Mouse (Mus musculus) midbrain, embryonic 12.5 days (tissue): Measurements from ENCODE around the gene Cdh16. TPM values are rescaled to one million over a fixed set of nuclear protein-coding genes. Genes with fewer than 3 reads are reported as not detected.
"Not testable (repeated sequence)": the region's sequence is repeated elsewhere in the genome, so short reads cannot be mapped to it uniquely, and the experiment has no call there.

Experiments used
- ATAC-seq: fragments of 200-750 bp; cut with Nextera tagmentation; 2 replicates; pipeline ENCODE4 v1.8.0; 2017; ENCODE audit warnings: low read depth, moderate TSS enrichment, moderate library complexity; ENCODE audit not compliant: low FRiP score
- H3K27ac ChIP-seq: fragments of 300-500 bp; sonication (generic); replicated peaks from 2 replicates; pipeline ENCODE4 v1.5.1; 2016; ENCODE audit warnings: mild to moderate bottlenecking
- H3K27me3 ChIP-seq: fragments of 300-500 bp; sonication (generic); 2 replicates; pipeline ENCODE4 v1.6.1; 2016; ENCODE audit warnings: mild to moderate bottlenecking
- H3K36me3 ChIP-seq: fragments of 300-500 bp; sonication (generic); 2 replicates; pipeline ENCODE4 v1.6.1; 2016
- H3K4me1 ChIP-seq: fragments of 300-500 bp; sonication (generic); 2 replicates; pipeline ENCODE4 v1.6.1; 2016
- H3K4me2 ChIP-seq: fragments of 300-500 bp; sonication (generic); replicated peaks from 2 replicates; pipeline ENCODE4 v1.6.1; 2016; ENCODE audit warnings: mild to moderate bottlenecking, moderate library complexity
- H3K4me3 ChIP-seq: fragments of 300-500 bp; sonication (generic); 2 replicates; pipeline ENCODE4 v1.5.1; 2016; ENCODE audit warnings: mild to moderate bottlenecking
- H3K9ac ChIP-seq: fragments of 300-500 bp; sonication (generic); replicated peaks from 2 replicates; pipeline ENCODE4 v1.6.1; 2016; ENCODE audit warnings: mild to moderate bottlenecking, moderate library complexity
- H3K9me3 ChIP-seq: fragments of 300-500 bp; sonication (generic); 2 replicates; pipeline ENCODE4 v1.6.1; 2016; ENCODE audit warnings: mild to moderate bottlenecking
- WGBS: fragments of 180-500 bp; shearing (Covaris S2); methylation state at CpG from one replicate; pipeline ENCODE4 v1.1.7; 2016; 5-methylcytosine and 5-hydroxymethylcytosine counted together
- polyA plus RNA-seq: library from polyadenylated mRNA; unstranded; fragments of >200 nt; fragmentation: Nextera tagmentation; extraction: Ambion mirVana; gene quantifications from 2 replicates; pipeline ENCODE4 v1.2.1, GENCODE M21; 2016

The Cdh16 gene
- polyA plus RNA-seq, 1 experiment from 2014 or later = not detected

DNA sequence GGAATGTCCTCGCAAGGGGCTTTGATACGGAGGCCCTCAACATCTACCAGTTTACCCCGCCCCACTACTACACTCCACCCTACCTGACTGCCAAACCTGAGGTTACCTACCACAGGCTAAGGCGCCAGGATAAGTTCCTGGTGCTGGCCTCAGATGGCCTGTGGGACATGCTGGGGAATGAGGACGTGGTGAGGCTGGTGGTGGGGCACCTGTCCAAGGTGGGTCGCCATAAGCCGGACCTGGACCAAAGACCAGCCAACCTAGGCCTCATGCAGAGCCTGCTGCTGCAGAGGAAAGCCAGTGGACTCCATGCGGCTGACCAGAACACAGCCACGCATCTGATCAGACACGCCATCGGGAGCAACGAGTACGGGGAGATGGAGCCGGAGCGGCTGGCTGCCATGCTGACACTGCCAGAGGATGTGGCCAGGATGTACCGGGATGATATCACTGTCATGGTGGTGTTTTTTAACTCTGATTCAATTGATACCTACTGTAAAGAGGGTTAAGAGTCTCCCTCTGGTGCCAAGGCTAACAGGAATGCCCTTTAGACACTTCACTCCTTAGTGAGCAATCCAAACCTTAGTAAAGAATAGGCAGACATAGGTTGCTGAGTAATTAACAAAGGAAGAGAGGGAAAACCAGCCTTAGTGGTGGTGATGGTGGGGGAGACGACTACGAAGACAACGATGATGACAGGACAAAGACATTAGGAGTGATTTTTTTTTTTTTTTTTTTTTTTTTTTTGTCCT lies 29.4 kb downstream of the Cdh16 start:
- H3K27me3 ChIP-seq = no peaks in the 10 kb centered on the region

DNA sequence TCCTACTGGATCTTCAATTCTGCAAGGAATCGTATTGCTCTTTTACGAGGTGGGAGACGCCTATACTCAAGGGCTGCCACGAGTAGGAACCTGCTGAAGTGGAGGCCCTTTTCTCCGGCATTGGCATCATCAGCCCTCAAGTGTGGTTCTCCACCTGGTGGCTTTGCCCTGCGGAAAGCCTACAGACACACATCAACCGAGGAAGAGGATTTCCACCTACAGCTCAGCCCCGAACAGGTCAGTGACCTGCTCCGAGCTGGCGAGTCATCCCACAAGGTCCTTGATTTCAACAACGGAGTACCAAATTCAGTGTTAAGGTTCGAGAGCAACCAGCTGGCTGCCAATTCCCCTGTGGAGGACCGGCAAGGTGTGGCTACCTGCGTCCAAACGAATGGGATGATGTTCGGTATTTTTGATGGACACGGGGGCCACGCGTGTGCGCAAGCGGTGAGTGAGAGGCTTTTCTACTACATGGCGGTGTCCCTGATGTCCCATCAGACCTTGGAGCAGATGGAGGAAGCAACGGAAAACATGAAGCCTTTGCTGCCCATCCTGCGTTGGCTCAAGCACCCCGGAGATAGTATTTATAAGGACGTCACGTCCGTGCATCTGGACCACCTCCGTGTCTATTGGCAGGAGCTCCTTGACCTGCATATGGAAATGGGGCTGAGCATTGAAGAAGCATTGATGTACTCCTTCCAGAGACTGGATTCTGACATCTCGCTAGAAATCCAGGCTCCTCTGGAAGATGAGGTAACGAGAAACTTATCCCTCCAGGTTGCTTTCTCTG lies 30.5 kb downstream of the Cdh16 start:
- ATAC-seq = no peak
- Histone ChIP-seq H3K27ac (no peak overlapping the region), H3K9ac (no peak overlapping the region), H3K4me1 (peaks cover 11% of the 10 kb centered on the region; the same call in 1 of the 2 replicates), H3K9me3 (no peaks in the 10 kb centered on the region), H3K27me3 (no peaks in the 10 kb centered on the region), H3K4me3 (no peak overlapping the region), H3K4me2 (no peak overlapping the region), H3K36me3 (peaks cover 31% of the 10 kb centered on the region)
- 95% methylated on average over 31 of the region's 31 CpGs for WGBS

More for the DNA sequence above, 29.4 kb downstream of the Cdh16 start:
- no peak for ATAC-seq
- peaks cover 11% of the 10 kb centered on the region; the same call in 1 of the 2 replicates for H3K4me1 ChIP-seq
- WGBS = 92% methylated on average over 19 of the region's 19 CpGs
- no peak overlapping the region for H3K4me3 ChIP-seq
- no peak overlapping the region for H3K9ac ChIP-seq
- no peak overlapping the region for H3K27ac ChIP-seq
- no peak overlapping the region for H3K4me2 ChIP-seq
- peaks cover 31% of the 10 kb centered on the region for H3K36me3 ChIP-seq
- no peaks in the 10 kb centered on the region for H3K9me3 ChIP-seq

GRCm38 (mm10) chr8:104592566-104592965 lies 31.6 kb downstream of the Cdh16 start:
- no peak overlapping the region for H3K4me3 ChIP-seq
- H3K27me3 ChIP-seq = no peaks in the 10 kb centered on the region
- 62% methylated on average over 6 of the region's 6 CpGs for WGBS
- peaks cover 11% of the 10 kb centered on the region; the same call in 1 of the 2 replicates for H3K4me1 ChIP-seq
- no peaks in the 10 kb centered on the region for H3K9me3 ChIP-seq
- ATAC-seq = no peak
- H3K4me2 ChIP-seq = peak overlapping the region; percentile 86
- H3K27ac ChIP-seq = no peak overlapping the region
- H3K36me3 ChIP-seq = peaks cover 31% of the 10 kb centered on the region
- H3K9ac ChIP-seq = no peak overlapping the region

- no peaks in the 10 kb centered on the region for H3K9me3 ChIP-seq
- H3K4me2 ChIP-seq = peak overlapping the region; percentile 86
- peaks cover 11% of the 10 kb centered on the region; the same call in 1 of the 2 replicates for H3K4me1 ChIP-seq
- peaks cover 31% of the 10 kb centered on the region for H3K36me3 ChIP-seq
- ATAC-seq = no peak
- peak overlapping the region; percentile 80; the same call in 1 of the 2 replicates for H3K27ac ChIP-seq
- peak overlapping the region; percentile 76 for H3K4me3 ChIP-seq
- 3% methylated on average over 9 of the region's 9 CpGs for WGBS
- no peaks in the 10 kb centered on the region for H3K27me3 ChIP-seq
- peak overlapping the region; percentile 78 for H3K9ac ChIP-seq
Measured at GRCm38 (mm10) chr8:104591856-104592255, 32.3 kb downstream of the Cdh16 start.

GRCm38 (mm10) chr8:104591133-104591834 lies 32.9 kb downstream of the Cdh16 start, which contains the start of gene Pdp2:
Gene Pdp2 (plus strand): TSS chr8:104591451.
- under 1% methylated on average over 37 of the region's 44 CpGs for WGBS
- H3K9me3 ChIP-seq = no peaks in the 10 kb centered on the region
- H3K27ac ChIP-seq = peak within 1 kb of the TSS; percentile 80
- peaks cover 11% of the 10 kb centered on the region; the same call in 1 of the 2 replicates for H3K4me1 ChIP-seq
- peaks cover 26% of the 10 kb centered on the region for H3K36me3 ChIP-seq
- peak within 1 kb of the TSS; percentile 86 for H3K4me2 ChIP-seq
- peak; percentile 97 for ATAC-seq
- H3K9ac ChIP-seq = peak within 1 kb of the TSS; percentile 78
- peak within 1 kb of the TSS; percentile 76 for H3K4me3 ChIP-seq
- H3K27me3 ChIP-seq = no peaks in the 10 kb centered on the region

- ATAC-seq = no peak
- no peak overlapping the region for H3K4me3 ChIP-seq
- 90% methylated on average over 3 of the region's 3 CpGs for WGBS
Measured at GRCm38 (mm10) chr8:104590284-104590683, 33.9 kb downstream of the Cdh16 start.

GRCm38 (mm10) chr8:104584522-104584921 lies 39.7 kb downstream of the Cdh16 start:
- no peak overlapping the region for H3K4me2 ChIP-seq
- H3K9me3 ChIP-seq = no peaks in the 10 kb centered on the region; the same call in 1 of the 2 replicates
- no peak for ATAC-seq
- H3K27ac ChIP-seq = no peak overlapping the region
- WGBS = 42% methylated on average over 1 of the region's 1 CpGs
- no peaks in the 10 kb centered on the region for H3K27me3 ChIP-seq
- no peak overlapping the region for H3K4me3 ChIP-seq
- H3K9ac ChIP-seq = no peak overlapping the region
- H3K36me3 ChIP-seq = no peaks in the 10 kb centered on the region
- no peaks in the 10 kb centered on the region for H3K4me1 ChIP-seq

More at GRCm38 (mm10) chr8:104590284-104590683, 33.9 kb downstream of the Cdh16 start:
- no peak overlapping the region for H3K9ac ChIP-seq
- peaks cover 18% of the 10 kb centered on the region for H3K36me3 ChIP-seq
- no peaks in the 10 kb centered on the region for H3K27me3 ChIP-seq
- H3K9me3 ChIP-seq = no peaks in the 10 kb centered on the region; the same call in 1 of the 2 replicates
- peaks cover 11% of the 10 kb centered on the region; the same call in 1 of the 2 replicates for H3K4me1 ChIP-seq
- H3K4me2 ChIP-seq = no peak overlapping the region
- H3K27ac ChIP-seq = no peak overlapping the region

- not testable (repeated sequence) for H3K27me3 ChIP-seq, H3K27ac ChIP-seq, H3K36me3 ChIP-seq, H3K4me1 ChIP-seq, ATAC-seq, H3K4me2 ChIP-seq, H3K9ac ChIP-seq, H3K9me3 ChIP-seq, H3K4me3 ChIP-seq
- WGBS = 73% methylated on average over 17 of the region's 17 CpGs
Measured at GRCm38 (mm10) chr8:104577606-104578005, 46.6 kb downstream of the Cdh16 start.

GRCm38 (mm10) chr8:104576820-104577219 lies 47.4 kb downstream of the Cdh16 start:
- no peak overlapping the region for H3K9ac ChIP-seq
- no peak overlapping the region for H3K4me3 ChIP-seq
- 89% methylated on average over 3 of the region's 3 CpGs for WGBS
- H3K27me3 ChIP-seq = no peaks in the 10 kb centered on the region
- no peak overlapping the region for H3K4me2 ChIP-seq
- H3K4me1 ChIP-seq = no peaks in the 10 kb centered on the region
- ATAC-seq = no peak
- no peaks in the 10 kb centered on the region for H3K9me3 ChIP-seq
- H3K27ac ChIP-seq = no peak overlapping the region
- H3K36me3 ChIP-seq = no peaks in the 10 kb centered on the region

DNA sequence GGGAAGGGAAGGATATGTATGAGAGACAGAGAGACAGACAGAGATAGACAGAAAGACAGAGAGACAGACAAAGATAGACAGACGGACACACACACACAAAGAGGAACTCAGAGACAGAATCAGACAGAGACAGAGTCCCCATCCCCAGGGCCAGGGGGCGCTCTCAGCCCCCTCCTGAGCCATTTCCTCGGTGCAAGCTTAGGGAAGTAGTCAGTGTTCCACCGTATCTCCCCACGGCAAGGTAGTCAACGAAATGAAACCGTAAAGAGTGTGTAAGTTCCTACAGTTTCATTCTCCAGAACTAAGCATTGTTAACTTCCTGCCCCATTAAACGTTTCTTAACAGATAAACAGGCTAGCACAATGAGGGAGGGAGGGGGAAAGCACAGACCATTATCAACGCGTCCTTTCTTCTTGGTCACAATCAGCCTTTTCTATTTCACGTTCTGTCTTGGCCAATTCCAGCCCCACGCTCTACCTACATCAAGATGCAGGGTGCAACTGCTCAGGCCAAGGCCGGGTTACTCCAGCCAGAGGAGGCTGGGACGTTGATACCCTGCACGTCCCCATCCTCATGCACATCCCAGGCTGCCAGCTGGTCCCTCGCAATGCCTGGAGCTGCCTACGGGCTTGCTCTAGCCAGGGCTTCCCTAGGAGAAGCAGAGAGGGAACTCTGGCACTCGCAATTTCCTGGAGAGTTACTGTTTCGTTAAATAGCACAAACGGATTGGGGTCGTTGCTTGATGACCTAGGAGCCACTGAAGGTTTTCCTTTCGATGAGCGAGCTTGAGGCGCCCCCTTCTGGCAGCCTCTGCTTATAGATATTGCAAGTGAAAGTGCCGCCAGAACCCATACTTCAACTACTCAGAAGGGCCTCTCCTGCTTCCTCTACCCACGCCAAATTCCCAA lies 53.5 kb downstream of the Cdh16 start:
- Histone ChIP-seq H3K27me3 (peaks cover 6% of the 10 kb centered on the region), H3K36me3 (no peaks in the 10 kb centered on the region), H3K4me3 (peak overlapping the region; percentile 35), H3K9ac (peak overlapping the region; percentile 41; the same call in 1 of the 2 replicates), H3K4me1 (no peaks in the 10 kb centered on the region), H3K4me2 (peak overlapping the region; percentile 61), H3K9me3 (no peaks in the 10 kb centered on the region), H3K27ac (no peak overlapping the region)
- WGBS = 9% methylated on average over 26 of the region's 26 CpGs
- ATAC-seq = peak; percentile 75

DNA sequence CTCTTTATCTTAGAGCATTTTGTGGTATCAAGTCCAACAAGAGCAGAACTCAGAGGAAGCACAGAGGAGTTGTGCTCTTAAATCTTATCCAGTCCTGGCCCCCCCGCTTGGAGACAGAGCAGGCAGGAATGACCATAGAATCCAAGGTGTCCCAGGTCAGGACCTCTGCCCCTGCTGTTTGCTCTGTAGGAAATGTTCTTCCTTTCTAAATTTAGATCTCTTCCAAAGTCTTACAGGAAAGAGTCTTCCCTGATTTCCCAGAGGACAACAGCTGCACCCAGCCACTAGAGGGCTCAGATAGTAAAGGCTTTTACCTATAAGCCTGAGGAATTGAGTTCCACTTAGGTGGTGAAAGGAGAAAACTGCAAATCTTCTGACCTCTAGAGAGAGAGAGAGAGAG lies 54.6 kb downstream of the Cdh16 start:
- Histone ChIP-seq H3K4me2 (no peak overlapping the region), H3K9me3 (no peaks in the 10 kb centered on the region), H3K36me3 (no peaks in the 10 kb centered on the region), H3K27ac (no peak overlapping the region), H3K4me1 (no peaks in the 10 kb centered on the region), H3K27me3 (peaks cover 6% of the 10 kb centered on the region), H3K4me3 (no peak overlapping the region), H3K9ac (no peak overlapping the region)
- WGBS = 37% methylated on average over 1 of the region's 1 CpGs
- no peak for ATAC-seq
